Mouse (Mus musculus) lung, adult 2 months (tissue): ENCODE data around the gene Bdkrb2.

Source experiments
- CTCF ChIP-seq: fragments of 200-500 bp; IDR thresholded peaks from 2 replicates; pipeline ENCODE4 v1.5.1; 2011; ENCODE audit warnings: mild to moderate bottlenecking, low read length, control low read depth; ENCODE audit not compliant: insufficient read depth
- POLR2A ChIP-seq: fragments of 200-500 bp; IDR thresholded peaks from 2 replicates; pipeline ENCODE4 v1.6.1; 2011; ENCODE audit warnings: low read depth, mild to moderate bottlenecking, control low read depth, low read length, borderline replicate concordance; ENCODE audit errors: extremely low read depth

DNA sequence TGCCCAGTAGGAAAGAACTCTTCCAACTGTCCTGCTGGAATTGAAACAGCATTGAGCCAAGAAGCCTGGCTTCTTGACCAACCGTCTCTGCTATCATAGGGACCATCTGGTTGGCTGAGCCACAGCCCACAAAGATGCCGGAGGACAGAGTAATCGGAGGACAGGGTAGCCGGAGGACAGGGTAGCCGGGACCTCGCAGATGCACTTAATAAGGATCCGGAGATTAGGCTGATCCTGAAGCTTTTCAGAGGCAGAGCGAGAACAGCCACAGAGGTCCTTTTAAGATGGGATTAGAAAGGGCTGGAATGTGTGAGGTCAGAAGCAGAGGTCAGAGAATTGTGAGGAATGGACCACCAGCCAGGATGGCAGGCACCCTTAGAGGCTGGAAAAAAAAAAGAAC is 42.2 kb downstream of the Bdkrb2 start:
- TF ChIP-seq CTCF (no peak), POLR2A (no peak)
